Mouse (Mus musculus): ENCODE results near the gene Apbb2. TPM values are rescaled to one million over a fixed set of nuclear protein-coding genes. Genes with fewer than 3 reads are reported as not detected.

Gene Apbb2
- polyA plus RNA-seq, 1 experiment from 2014 or later = 34.0 TPM

- Histone ChIP-seq H3K9ac (ENCODE audit: low read length) (no peak overlapping the region), H3K4me2 (no peak overlapping the region), H3K9me3 (ENCODE audit: control insufficient read depth, low read length) (no peaks in the 10 kb centered on the region), H3K36me3 (ENCODE audit: control insufficient read depth, insufficient read depth, low read length) (no peaks in the 10 kb centered on the region), H3K4me3 (ENCODE audit: low read depth, low read length) (no peak overlapping the region), H3K4me1 (ENCODE audit: control insufficient read depth, insufficient read depth, low read length) (0 out of 2 replicates have a peak, but pooled peaks cover 3% of the 10 kb centered on the region), H3K27me3 (ENCODE audit: control insufficient read depth, insufficient read depth, low read length) (no peaks in the 10 kb centered on the region), H3K27ac (ENCODE audit: low read depth, low read length) (no peak overlapping the region)
- no peak for DNase-seq (ENCODE audit: low spot score, missing footprints)
- ATAC-seq (ENCODE audit: low FRiP score) = no peak
- 93% methylated on average over 10 of the region's 10 CpGs for WGBS
Measured at GRCm38 (mm10) chr5:66393767-66394446, 224.7 kb downstream of the Apbb2 start.

GRCm38 (mm10) chr5:66392861-66393529 lies 225.6 kb downstream of the Apbb2 start:
- no peaks in the 10 kb centered on the region for H3K27me3 ChIP-seq (ENCODE audit: control insufficient read depth, insufficient read depth, low read length)
- H3K9me3 ChIP-seq (ENCODE audit: control insufficient read depth, low read length) = no peaks in the 10 kb centered on the region
- 0 out of 2 replicates have a peak, but pooled peaks cover 6% of the 10 kb centered on the region for H3K4me1 ChIP-seq (ENCODE audit: control insufficient read depth, insufficient read depth, low read length)
- ATAC-seq (ENCODE audit: low FRiP score) (no peak), DNase-seq (ENCODE audit: low spot score, missing footprints) (no peak)
- no peak overlapping the region for H3K4me3 ChIP-seq (ENCODE audit: low read depth, low read length)
- WGBS = 61% methylated on average over 18 of the region's 18 CpGs
- H3K4me2 ChIP-seq = no peak overlapping the region
- no peak overlapping the region for H3K9ac ChIP-seq (ENCODE audit: low read length)
- no peaks in the 10 kb centered on the region for H3K36me3 ChIP-seq (ENCODE audit: control insufficient read depth, insufficient read depth, low read length)
- no peak overlapping the region for H3K27ac ChIP-seq (ENCODE audit: low read depth, low read length)

- no peak for DNase-seq (ENCODE audit: low spot score, missing footprints)
- Histone ChIP-seq H3K36me3 (ENCODE audit: control insufficient read depth, insufficient read depth, low read length) (no peaks in the 10 kb centered on the region), H3K4me3 (ENCODE audit: low read depth, low read length) (no peak overlapping the region), H3K27me3 (ENCODE audit: control insufficient read depth, insufficient read depth, low read length) (no peaks in the 10 kb centered on the region), H3K4me2 (no peak overlapping the region), H3K4me1 (ENCODE audit: control insufficient read depth, insufficient read depth, low read length) (0 out of 2 replicates have a peak, but pooled peaks cover 6% of the 10 kb centered on the region), H3K9ac (ENCODE audit: low read length) (no peak overlapping the region), H3K27ac (ENCODE audit: low read depth, low read length) (no peak overlapping the region), H3K9me3 (ENCODE audit: control insufficient read depth, low read length) (no peaks in the 10 kb centered on the region)
- 76% methylated on average over 11 of the region's 11 CpGs for WGBS
- ATAC-seq (ENCODE audit: low FRiP score) = no peak
Measured at GRCm38 (mm10) chr5:66391771-66392170, 226.8 kb downstream of the Apbb2 start.

GRCm38 (mm10) chr5:66391299-66391698 lies 227.3 kb downstream of the Apbb2 start:
- DNase-seq (ENCODE audit: low spot score, missing footprints) (no peak), ATAC-seq (ENCODE audit: low FRiP score) (no peak)
- Histone ChIP-seq H3K27me3 (ENCODE audit: control insufficient read depth, insufficient read depth, low read length) (no peaks in the 10 kb centered on the region), H3K27ac (ENCODE audit: low read depth, low read length) (no peak overlapping the region), H3K4me3 (ENCODE audit: low read depth, low read length) (no peak overlapping the region), H3K4me2 (no peak overlapping the region), H3K36me3 (ENCODE audit: control insufficient read depth, insufficient read depth, low read length) (no peaks in the 10 kb centered on the region), H3K9ac (ENCODE audit: low read length) (no peak overlapping the region), H3K4me1 (ENCODE audit: control insufficient read depth, insufficient read depth, low read length) (0 out of 2 replicates have a peak, but pooled peaks cover 6% of the 10 kb centered on the region), H3K9me3 (ENCODE audit: control insufficient read depth, low read length) (no peaks in the 10 kb centered on the region)
- 82% methylated on average over 5 of the region's 5 CpGs for WGBS

- DNase-seq (ENCODE audit: low spot score, missing footprints) = no peak
- ATAC-seq (ENCODE audit: low FRiP score) = no peak
- H3K27ac ChIP-seq (ENCODE audit: low read depth, low read length) = no peak overlapping the region
- no peak overlapping the region for H3K4me3 ChIP-seq (ENCODE audit: low read depth, low read length)
- no peak overlapping the region for H3K9ac ChIP-seq (ENCODE audit: low read length)
- H3K9me3 ChIP-seq (ENCODE audit: control insufficient read depth, low read length) = no peaks in the 10 kb centered on the region
- WGBS = 78% methylated on average over 6 of the region's 6 CpGs
- H3K4me2 ChIP-seq = no peak overlapping the region
- 0 out of 2 replicates have a peak, but pooled peaks cover 6% of the 10 kb centered on the region for H3K4me1 ChIP-seq (ENCODE audit: control insufficient read depth, insufficient read depth, low read length)
- H3K27me3 ChIP-seq (ENCODE audit: control insufficient read depth, insufficient read depth, low read length) = no peaks in the 10 kb centered on the region
- no peaks in the 10 kb centered on the region for H3K36me3 ChIP-seq (ENCODE audit: control insufficient read depth, insufficient read depth, low read length)
Measured at GRCm38 (mm10) chr5:66390567-66390966, 228.0 kb downstream of the Apbb2 start.

- Histone ChIP-seq H3K36me3 (ENCODE audit: control insufficient read depth, insufficient read depth, low read length) (no peaks in the 10 kb centered on the region), H3K27ac (ENCODE audit: low read depth, low read length) (no peak overlapping the region), H3K9me3 (ENCODE audit: control insufficient read depth, low read length) (no peaks in the 10 kb centered on the region), H3K4me3 (ENCODE audit: low read depth, low read length) (no peak overlapping the region), H3K9ac (ENCODE audit: low read length) (no peak overlapping the region), H3K4me2 (no peak overlapping the region), H3K27me3 (ENCODE audit: control insufficient read depth, insufficient read depth, low read length) (no peaks in the 10 kb centered on the region), H3K4me1 (ENCODE audit: control insufficient read depth, insufficient read depth, low read length) (0 out of 2 replicates have a peak, but pooled peaks cover 6% of the 10 kb centered on the region)
- DNase-seq (ENCODE audit: low spot score, missing footprints) (peak; percentile 85), ATAC-seq (ENCODE audit: low FRiP score) (no peak)
- whole genome bisulfite sequencing = 71% methylated on average over 8 of the region's 8 CpGs
Measured at GRCm38 (mm10) chr5:66387481-66387880, 231.1 kb downstream of the Apbb2 start.

GRCm38 (mm10) chr5:66385636-66386035 lies 232.9 kb downstream of the Apbb2 start:
- Histone ChIP-seq H3K4me1 (ENCODE audit: control insufficient read depth, insufficient read depth, low read length) (0 out of 2 replicates have a peak, but pooled peaks cover 3% of the 10 kb centered on the region), H3K27ac (ENCODE audit: low read depth, low read length) (no peak overlapping the region), H3K4me2 (no peak overlapping the region), H3K36me3 (ENCODE audit: control insufficient read depth, insufficient read depth, low read length) (no peaks in the 10 kb centered on the region), H3K9me3 (ENCODE audit: control insufficient read depth, low read length) (no peaks in the 10 kb centered on the region), H3K9ac (ENCODE audit: low read length) (no peak overlapping the region), H3K4me3 (ENCODE audit: low read depth, low read length) (no peak overlapping the region), H3K27me3 (ENCODE audit: control insufficient read depth, insufficient read depth, low read length) (no peaks in the 10 kb centered on the region)
- DNase-seq (ENCODE audit: low spot score, missing footprints) = peak; percentile 93
- 53% methylated on average over 3 of the region's 3 CpGs for WGBS
- ATAC-seq (ENCODE audit: low FRiP score) = no peak

GRCm38 (mm10) chr5:66384806-66385446 lies 233.7 kb downstream of the Apbb2 start:
- no peak for ATAC-seq (ENCODE audit: low FRiP score)

GRCm38 (mm10) chr5:66384114-66384513 lies 234.5 kb downstream of the Apbb2 start:
- no peaks in the 10 kb centered on the region for H3K9me3 ChIP-seq (ENCODE audit: control insufficient read depth, low read length)
- H3K4me2 ChIP-seq = no peak overlapping the region
- no peak overlapping the region for H3K9ac ChIP-seq (ENCODE audit: low read length)
- H3K4me3 ChIP-seq (ENCODE audit: low read depth, low read length) = no peak overlapping the region
- ATAC-seq (ENCODE audit: low FRiP score) (no peak), DNase-seq (ENCODE audit: low spot score, missing footprints) (no peak)
- H3K27me3 ChIP-seq (ENCODE audit: control insufficient read depth, insufficient read depth, low read length) = no peaks in the 10 kb centered on the region
- WGBS = 89% methylated on average over 5 of the region's 5 CpGs
- H3K36me3 ChIP-seq (ENCODE audit: control insufficient read depth, insufficient read depth, low read length) = no peaks in the 10 kb centered on the region
- H3K27ac ChIP-seq (ENCODE audit: low read depth, low read length) = no peak overlapping the region
- 0 out of 2 replicates have a peak, but pooled peaks cover 3% of the 10 kb centered on the region for H3K4me1 ChIP-seq (ENCODE audit: control insufficient read depth, insufficient read depth, low read length)

More at GRCm38 (mm10) chr5:66384806-66385446, 233.7 kb downstream of the Apbb2 start:
- Histone ChIP-seq H3K9ac (ENCODE audit: low read length) (no peak overlapping the region), H3K4me2 (no peak overlapping the region), H3K27ac (ENCODE audit: low read depth, low read length) (no peak overlapping the region), H3K27me3 (ENCODE audit: control insufficient read depth, insufficient read depth, low read length) (no peaks in the 10 kb centered on the region), H3K4me1 (ENCODE audit: control insufficient read depth, insufficient read depth, low read length) (0 out of 2 replicates have a peak, but pooled peaks cover 3% of the 10 kb centered on the region), H3K36me3 (ENCODE audit: control insufficient read depth, insufficient read depth, low read length) (no peaks in the 10 kb centered on the region), H3K9me3 (ENCODE audit: control insufficient read depth, low read length) (no peaks in the 10 kb centered on the region), H3K4me3 (ENCODE audit: low read depth, low read length) (no peak overlapping the region)
- DNase-seq (ENCODE audit: low spot score, missing footprints) = no peak
- WGBS = 88% methylated on average over 6 of the region's 6 CpGs

All from midbrain, embryonic 11.5 days (tissue).